Mouse (Mus musculus) heart, adult 9 months (tissue): ENCODE data around the gene Gm20843.
"Not testable (repeated sequence)": the region's sequence is repeated elsewhere in the genome, so short reads cannot be mapped to it uniquely, and the experiment has no call there.

ENCODE experiments used
- DNase-seq, 2 experiments: peaks; one replicate each; pipeline ENCODE4 v3.0.0; 2022; ENCODE audit warnings: low spot score in 2 of 2

Gm20843 gene

DNA sequence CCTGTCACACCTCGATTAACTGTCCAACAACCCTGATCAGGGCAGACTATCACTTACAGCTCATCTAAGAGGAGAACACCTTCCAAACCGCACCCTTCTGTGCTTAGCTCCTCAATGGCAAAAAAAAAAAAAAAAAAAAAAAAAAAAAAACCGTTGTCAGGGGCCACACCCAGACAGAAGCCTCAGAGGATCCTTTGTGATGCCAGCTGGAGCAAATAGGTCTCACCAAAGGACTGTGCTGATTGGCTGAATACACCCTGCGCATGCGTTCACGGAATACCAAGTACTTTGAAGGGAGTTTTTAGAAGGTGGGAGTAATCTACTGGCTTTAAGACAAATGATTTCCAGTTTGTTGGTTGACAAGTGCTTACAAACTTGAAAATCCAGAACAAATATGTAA, at the start of gene Gm20843:
Gene Gm20843 (minus strand): TSS at position 101 of the 400 bp plus-strand sequence.
- not testable (repeated sequence) for DNase-seq
